Mouse (Mus musculus): ENCODE measurements around the gene Gm21970. TPM values are rescaled to one million over a fixed set of nuclear protein-coding genes. Genes with fewer than 3 reads are reported as not detected.

Gene Gm21970
- polyA plus RNA-seq, 1 experiment from 2014 or later = not detected

GRCm38 (mm10) chr16:91450137-91451064 is 58.9 kb downstream of the Gm21970 start:
- Histone ChIP-seq H3K9ac (replicated peaks; ENCODE audit: low read depth) (no peak overlapping the region), H3K4me3 (ENCODE audit: low read depth, low read length) (no peak overlapping the region), H3K9me3 (ENCODE audit: low read length) (no peaks in the 10 kb centered on the region), H3K36me3 (ENCODE audit: insufficient read depth, low read length) (no peaks in the 10 kb centered on the region), H3K4me1 (ENCODE audit: insufficient read depth, low read depth, low read length) (peaks cover 8% of the 10 kb centered on the region), H3K27ac (ENCODE audit: low read length) (peak overlapping the region; percentile 64), H3K4me2 (replicated peaks; ENCODE audit: low read depth, low read length) (no peak overlapping the region), H3K27me3 (replicated peaks; ENCODE audit: insufficient read depth, low read length) (no peaks in the 10 kb centered on the region)
- TF ChIP-seq EP300 (IDR thresholded peaks at IDR 0.05) (peak; percentile 36), CTCF (IDR thresholded peaks at IDR 0.05) (peak; percentile 31)
- WGBS = 67% methylated on average over 12 of the region's 12 CpGs
- peak; percentile 67 for ATAC-seq
- DNase-seq (ENCODE audit: low spot score) = peak; percentile 78

- ATAC-seq = no peak
- peak overlapping the region; percentile 68 for H3K27ac ChIP-seq (ENCODE audit: low read length)
- no peaks in the 10 kb centered on the region for H3K9me3 ChIP-seq (ENCODE audit: low read length)
- no peaks in the 10 kb centered on the region for H3K27me3 ChIP-seq (replicated peaks; ENCODE audit: insufficient read depth, low read length)
- no peak overlapping the region for H3K9ac ChIP-seq (replicated peaks; ENCODE audit: low read depth)
- DNase-seq (ENCODE audit: low spot score) = no peak
- WGBS = 57% methylated on average over 2 of the region's 2 CpGs
- no peaks in the 10 kb centered on the region for H3K36me3 ChIP-seq (ENCODE audit: insufficient read depth, low read length)
- H3K4me3 ChIP-seq (ENCODE audit: low read depth, low read length) = no peak overlapping the region
- no peak overlapping the region for H3K4me2 ChIP-seq (replicated peaks; ENCODE audit: low read depth, low read length)
- TF ChIP-seq CTCF (IDR thresholded peaks at IDR 0.05) (no peak), EP300 (IDR thresholded peaks at IDR 0.05) (no peak)
- peaks cover 8% of the 10 kb centered on the region for H3K4me1 ChIP-seq (ENCODE audit: insufficient read depth, low read depth, low read length)
Measured at GRCm38 (mm10) chr16:91451949-91452348, 60.4 kb downstream of the Gm21970 start.

GRCm38 (mm10) chr16:91452363-91452896 is 60.9 kb downstream of the Gm21970 start:
- no peak overlapping the region for H3K4me3 ChIP-seq (ENCODE audit: low read depth, low read length)
- H3K27me3 ChIP-seq (replicated peaks; ENCODE audit: insufficient read depth, low read length) = no peaks in the 10 kb centered on the region
- no peaks in the 10 kb centered on the region for H3K9me3 ChIP-seq (ENCODE audit: low read length)
- peaks cover 8% of the 10 kb centered on the region for H3K4me1 ChIP-seq (ENCODE audit: insufficient read depth, low read depth, low read length)
- TF ChIP-seq EP300 (IDR thresholded peaks at IDR 0.05) (peak; percentile 92), CTCF (IDR thresholded peaks at IDR 0.05) (peak; percentile 42)
- H3K36me3 ChIP-seq (ENCODE audit: insufficient read depth, low read length) = no peaks in the 10 kb centered on the region
- peak; percentile 92 for DNase-seq (ENCODE audit: low spot score)
- no peak overlapping the region for H3K4me2 ChIP-seq (replicated peaks; ENCODE audit: low read depth, low read length)
- 7% methylated on average over 6 of the region's 6 CpGs for WGBS
- H3K27ac ChIP-seq (ENCODE audit: low read length) = peak overlapping the region; percentile 68
- peak; percentile 90 for ATAC-seq
- H3K9ac ChIP-seq (replicated peaks; ENCODE audit: low read depth) = no peak overlapping the region

GRCm38 (mm10) chr16:91455868-91456267 is 64.3 kb downstream of the Gm21970 start:
- no peak for ATAC-seq

GRCm38 (mm10) chr16:91458301-91458746 is 66.8 kb downstream of the Gm21970 start:
- Histone ChIP-seq H3K4me1 (ENCODE audit: insufficient read depth, low read depth, low read length) (no peaks in the 10 kb centered on the region), H3K4me3 (ENCODE audit: low read depth, low read length) (no peak overlapping the region), H3K9me3 (ENCODE audit: low read length) (no peaks in the 10 kb centered on the region), H3K36me3 (ENCODE audit: insufficient read depth, low read length) (no peaks in the 10 kb centered on the region), H3K4me2 (replicated peaks; ENCODE audit: low read depth, low read length) (no peak overlapping the region), H3K27ac (ENCODE audit: low read length) (no peak overlapping the region), H3K27me3 (replicated peaks; ENCODE audit: insufficient read depth, low read length) (no peaks in the 10 kb centered on the region), H3K9ac (replicated peaks; ENCODE audit: low read depth) (no peak overlapping the region)
- ATAC-seq = no peak
- no peak for TF ChIP-seq EP300 (IDR thresholded peaks at IDR 0.05)
- no peak for TF ChIP-seq CTCF (IDR thresholded peaks at IDR 0.05)
- no peak for DNase-seq (ENCODE audit: low spot score)
- WGBS = 52% methylated on average over 21 of the region's 21 CpGs

More at GRCm38 (mm10) chr16:91455868-91456267, 64.3 kb downstream of the Gm21970 start:
- H3K9ac ChIP-seq (replicated peaks; ENCODE audit: low read depth) = no peak overlapping the region
- 59% methylated on average over 4 of the region's 4 CpGs for WGBS
- no peak for DNase-seq (ENCODE audit: low spot score)
- no peak overlapping the region for H3K4me3 ChIP-seq (ENCODE audit: low read depth, low read length)
- H3K4me1 ChIP-seq (ENCODE audit: insufficient read depth, low read depth, low read length) = peaks cover 8% of the 10 kb centered on the region
- no peaks in the 10 kb centered on the region for H3K27me3 ChIP-seq (replicated peaks; ENCODE audit: insufficient read depth, low read length)
- no peak overlapping the region for H3K4me2 ChIP-seq (replicated peaks; ENCODE audit: low read depth, low read length)
- TF ChIP-seq EP300 (IDR thresholded peaks at IDR 0.05) = no peak
- TF ChIP-seq CTCF (IDR thresholded peaks at IDR 0.05) = no peak
- H3K9me3 ChIP-seq (ENCODE audit: low read length) = no peaks in the 10 kb centered on the region
- H3K27ac ChIP-seq (ENCODE audit: low read length) = no peak overlapping the region
- H3K36me3 ChIP-seq (ENCODE audit: insufficient read depth, low read length) = no peaks in the 10 kb centered on the region

- WGBS = 52% methylated on average over 5 of the region's 5 CpGs
Measured at GRCm38 (mm10) chr16:91458976-91459375, 67.5 kb downstream of the Gm21970 start.

More at GRCm38 (mm10) chr16:91458976-91459375, 67.5 kb downstream of the Gm21970 start:
- no peak for TF ChIP-seq EP300 (IDR thresholded peaks at IDR 0.05)
- no peak for TF ChIP-seq CTCF (IDR thresholded peaks at IDR 0.05)
- Histone ChIP-seq H3K9ac (replicated peaks; ENCODE audit: low read depth) (no peak overlapping the region), H3K36me3 (ENCODE audit: insufficient read depth, low read length) (no peaks in the 10 kb centered on the region), H3K27ac (ENCODE audit: low read length) (no peak overlapping the region), H3K4me2 (replicated peaks; ENCODE audit: low read depth, low read length) (no peak overlapping the region), H3K27me3 (replicated peaks; ENCODE audit: insufficient read depth, low read length) (no peaks in the 10 kb centered on the region), H3K4me1 (ENCODE audit: insufficient read depth, low read depth, low read length) (peaks cover under 1% of the 10 kb centered on the region; the same call in 1 of the 2 replicates), H3K9me3 (ENCODE audit: low read length) (no peaks in the 10 kb centered on the region), H3K4me3 (ENCODE audit: low read depth, low read length) (no peak overlapping the region)
- DNase-seq (ENCODE audit: low spot score) (no peak), ATAC-seq (no peak)

All from lung, postnatal 0 days (tissue).